Mouse (Mus musculus): ENCODE data around the gene Hrk. TPM values are rescaled to one million over a fixed set of nuclear protein-coding genes. Genes with fewer than 3 reads are reported as not detected.

Hrk gene
- total and polyA plus RNA-seq, 2 experiments from 2014 or later = 4.3 to 14.0 TPM

- Histone ChIP-seq H3K4me3 (ENCODE audit: low read length) (no peak overlapping the region), H3K4me2 (ENCODE audit: low read depth, low read length) (no peak overlapping the region), H3K9me3 (ENCODE audit: low read length) (no peaks in the 10 kb centered on the region), H3K36me3 (ENCODE audit: insufficient read depth, low read length) (peaks cover 22% of the 10 kb centered on the region; the same call in 1 of the 2 replicates), H3K4me1 (ENCODE audit: insufficient read depth, low read length) (peaks cover 3% of the 10 kb centered on the region; the same call in 1 of the 2 replicates), H3K9ac (replicated peaks; ENCODE audit: low read length) (no peak overlapping the region), H3K27ac (no peak overlapping the region), H3K27me3 (ENCODE audit: insufficient read depth, low read length) (no peaks in the 10 kb centered on the region)
- TF ChIP-seq CTCF (IDR thresholded peaks at IDR 0.05; ENCODE audit: low read depth) = no peak
- DNase-seq (ENCODE audit: low spot score) (no peak), ATAC-seq (no peak)
- 60% methylated on average over 16 of the region's 16 CpGs for WGBS
Measured at GRCm38 (mm10) chr5:118204675-118205440, 40.4 kb downstream of the Hrk start.

GRCm38 (mm10) chr5:118205852-118206251, 41.4 kb downstream of the Hrk start:
- no peaks in the 10 kb centered on the region for H3K27me3 ChIP-seq (ENCODE audit: insufficient read depth, low read length)
- no peak for TF ChIP-seq CTCF (IDR thresholded peaks at IDR 0.05; ENCODE audit: low read depth)
- 44% methylated on average over 8 of the region's 8 CpGs for WGBS

GRCm38 (mm10) chr5:118214012-118214411, 49.6 kb downstream of the Hrk start:
- ATAC-seq = peak; percentile 60
- TF ChIP-seq CTCF (IDR thresholded peaks at IDR 0.05; ENCODE audit: low read depth) = no peak
- no peaks in the 10 kb centered on the region for H3K9me3 ChIP-seq (ENCODE audit: low read length)
- WGBS = 8% methylated on average over 5 of the region's 5 CpGs
- 0 out of 2 replicates have a peak, but pooled peaks cover 5% of the 10 kb centered on the region for H3K36me3 ChIP-seq (ENCODE audit: insufficient read depth, low read length)
- no peaks in the 10 kb centered on the region for H3K27me3 ChIP-seq (ENCODE audit: insufficient read depth, low read length)
- peak; percentile 8 for DNase-seq (ENCODE audit: low spot score)
- H3K27ac ChIP-seq = peak overlapping the region; percentile 52
- H3K4me2 ChIP-seq (ENCODE audit: low read depth, low read length) = peak overlapping the region; percentile 58
- H3K4me1 ChIP-seq (ENCODE audit: insufficient read depth, low read length) = peaks cover 10% of the 10 kb centered on the region
- peak overlapping the region; percentile 48 for H3K9ac ChIP-seq (replicated peaks; ENCODE audit: low read length)
- peak overlapping the region; percentile 26 for H3K4me3 ChIP-seq (ENCODE audit: low read length)

More at GRCm38 (mm10) chr5:118205852-118206251, 41.4 kb downstream of the Hrk start:
- peaks cover 3% of the 10 kb centered on the region; the same call in 1 of the 2 replicates for H3K4me1 ChIP-seq (ENCODE audit: insufficient read depth, low read length)
- no peak overlapping the region for H3K4me3 ChIP-seq (ENCODE audit: low read length)
- peak; percentile 38; the same call in 1 of the 2 replicates for ATAC-seq
- peak; percentile 30 for DNase-seq (ENCODE audit: low spot score)
- no peak overlapping the region for H3K9ac ChIP-seq (replicated peaks; ENCODE audit: low read length)
- no peak overlapping the region for H3K4me2 ChIP-seq (ENCODE audit: low read depth, low read length)
- no peak overlapping the region for H3K27ac ChIP-seq
- H3K9me3 ChIP-seq (ENCODE audit: low read length) = no peaks in the 10 kb centered on the region
- peaks cover 21% of the 10 kb centered on the region; the same call in 1 of the 2 replicates for H3K36me3 ChIP-seq (ENCODE audit: insufficient read depth, low read length)

- Histone ChIP-seq H3K9ac (replicated peaks; ENCODE audit: low read length) (peak overlapping the region; percentile 48), H3K4me2 (ENCODE audit: low read depth, low read length) (peak overlapping the region; percentile 58), H3K9me3 (ENCODE audit: low read length) (no peaks in the 10 kb centered on the region), H3K4me1 (ENCODE audit: insufficient read depth, low read length) (peaks cover 10% of the 10 kb centered on the region), H3K4me3 (ENCODE audit: low read length) (peak overlapping the region; percentile 26), H3K27me3 (ENCODE audit: insufficient read depth, low read length) (no peaks in the 10 kb centered on the region), H3K36me3 (ENCODE audit: insufficient read depth, low read length) (0 out of 2 replicates have a peak, but pooled peaks cover 5% of the 10 kb centered on the region), H3K27ac (peak overlapping the region; percentile 52; the same call in 1 of the 2 replicates)
- no peak for TF ChIP-seq CTCF (IDR thresholded peaks at IDR 0.05; ENCODE audit: low read depth)
- DNase-seq (ENCODE audit: low spot score) = peak; percentile 88
- 7% methylated on average over 24 of the region's 24 CpGs for WGBS
- peak; percentile 91 for ATAC-seq
Measured at GRCm38 (mm10) chr5:118214418-118215154, 50.1 kb downstream of the Hrk start.

GRCm38 (mm10) chr5:118217410-118217809, 53.0 kb downstream of the Hrk start:
- Histone ChIP-seq H3K9ac (replicated peaks; ENCODE audit: low read length) (no peak overlapping the region), H3K4me2 (ENCODE audit: low read depth, low read length) (no peak overlapping the region), H3K36me3 (ENCODE audit: insufficient read depth, low read length) (peaks cover 5% of the 10 kb centered on the region; the same call in 1 of the 2 replicates), H3K27me3 (ENCODE audit: insufficient read depth, low read length) (no peaks in the 10 kb centered on the region), H3K4me1 (ENCODE audit: insufficient read depth, low read length) (peaks cover 10% of the 10 kb centered on the region), H3K27ac (no peak overlapping the region), H3K4me3 (ENCODE audit: low read length) (no peak overlapping the region), H3K9me3 (ENCODE audit: low read length) (no peaks in the 10 kb centered on the region)
- 53% methylated on average over 6 of the region's 6 CpGs for WGBS
- no peak for TF ChIP-seq CTCF (IDR thresholded peaks at IDR 0.05; ENCODE audit: low read depth)
- ATAC-seq (no peak), DNase-seq (ENCODE audit: low spot score) (no peak)

GRCm38 (mm10) chr5:118223142-118223757, 58.8 kb downstream of the Hrk start:
- Histone ChIP-seq H3K36me3 (ENCODE audit: insufficient read depth, low read length) (peaks cover 9% of the 10 kb centered on the region; the same call in 1 of the 2 replicates), H3K27ac (no peak overlapping the region), H3K4me2 (ENCODE audit: low read depth, low read length) (no peak overlapping the region), H3K9ac (replicated peaks; ENCODE audit: low read length) (no peak overlapping the region), H3K27me3 (ENCODE audit: insufficient read depth, low read length) (no peaks in the 10 kb centered on the region), H3K4me3 (ENCODE audit: low read length) (no peak overlapping the region), H3K4me1 (ENCODE audit: insufficient read depth, low read length) (no peaks in the 10 kb centered on the region), H3K9me3 (ENCODE audit: low read length) (no peaks in the 10 kb centered on the region)
- WGBS = 44% methylated on average over 9 of the region's 9 CpGs
- no peak for ATAC-seq
- no peak for TF ChIP-seq CTCF (IDR thresholded peaks at IDR 0.05; ENCODE audit: low read depth)
- no peak for DNase-seq (ENCODE audit: low spot score)
